Comparison of ENCODE assay signal across 12 mouse cellular contexts in genomic region chr12:117155307-117156220, GRCm38 (mm10).
DNase-seq lines count a peak whose midpoint lies in the region; ATAC-seq and TF ChIP-seq lines count a peak whose summit lies in the region.
"Had no signal": no experiment of that assay in that cellular context is flagged by ENCODE, and none has a peak within 500 bp of the region (broad histone marks: within the 10 kb centered on the region; RNA-seq: fewer than 3 reads in every experiment).

No protein-coding gene starts in this region.

- no peaks in the 10 kb centered on the region for H3K9me3 ChIP-seq in heart, embryonic 13.5 days
- no peaks in the 10 kb centered on the region for H3K9me3 ChIP-seq in embryonic facial prominence, embryonic 13.5 days
- H3K9me3 ChIP-seq in hindbrain, postnatal 0 days (ENCODE audit: low read length) = no peaks in the 10 kb centered on the region
- H3K9me3 ChIP-seq in neural tube, embryonic 11.5 days (ENCODE audit: control insufficient read depth, low read length) = no peaks in the 10 kb centered on the region

- no peak overlapping the region; the same call in 1 of the 2 replicates for H3K4me2 ChIP-seq in heart, embryonic 13.5 days
- H3K4me2 ChIP-seq in embryonic facial prominence, embryonic 13.5 days = peak overlapping the region; percentile 92
- peak overlapping the region; percentile 77 for H3K4me2 ChIP-seq in hindbrain, postnatal 0 days (ENCODE audit: low read depth, low read length)
- peak overlapping the region; percentile 73 for H3K4me2 ChIP-seq in neural tube, embryonic 11.5 days (ENCODE audit: low read depth)

- H3K27me3 ChIP-seq in heart, embryonic 13.5 days (replicated peaks) = peaks cover 99% of the 10 kb centered on the region
- peaks cover 99% of the 10 kb centered on the region for H3K27me3 ChIP-seq in embryonic facial prominence, embryonic 13.5 days
- peaks cover 24% of the 10 kb centered on the region for H3K27me3 ChIP-seq in hindbrain, postnatal 0 days (ENCODE audit: insufficient read depth, low read length)
- peaks cover 57% of the 10 kb centered on the region for H3K27me3 ChIP-seq in neural tube, embryonic 11.5 days (ENCODE audit: control insufficient read depth, insufficient read depth, low read length)

- no peak overlapping the region for H3K9ac ChIP-seq in heart, embryonic 13.5 days
- H3K9ac ChIP-seq in embryonic facial prominence, embryonic 13.5 days = no peak overlapping the region; the same call in 1 of the 2 replicates
- H3K9ac ChIP-seq in hindbrain, postnatal 0 days (replicated peaks; ENCODE audit: low read length) = peak overlapping the region; percentile 66
- peak overlapping the region; percentile 83 for H3K9ac ChIP-seq in neural tube, embryonic 11.5 days (ENCODE audit: low read length)

- intact Hi-C loops in gastrocnemius, adult 2 months (cut with DNase I) = no loop called here

- WGBS in heart, embryonic 13.5 days = 3% methylated on average over 33 of the region's 33 CpGs
- WGBS in embryonic facial prominence, embryonic 13.5 days = 2% methylated on average over 33 of the region's 33 CpGs
- 6% methylated on average over 33 of the region's 33 CpGs for WGBS in hindbrain, postnatal 0 days
- WGBS in neural tube, embryonic 11.5 days = 2% methylated on average over 33 of the region's 33 CpGs

- DNase-seq in heart, postnatal 4 days = no peak
- no peak for DNase-seq in hindbrain, postnatal 0 days (ENCODE audit: low spot score)
- DNase-seq in neural tube, embryonic 11.5 days (ENCODE audit: low spot score) = peak; percentile 75
- DNase-seq in right cerebral cortex, postnatal 36 days (ENCODE audit: low spot score in 2 of 2) = no peak
- no peak for DNase-seq in Muller cell, postnatal 12 days (ENCODE audit: inconsistent ontology term)
- DNase-seq in gastrocnemius, adult 2 months = no peak
- DNase-seq: cerebellum, adult 18-20 months; gastrocnemius, postnatal 14 days; kidney, adult 8-10 months; left cerebral cortex, postnatal 4 days had no signal

- no peak for ATAC-seq in heart, embryonic 13.5 days (ENCODE audit: extremely low read depth, insufficient number of reproducible peaks, low FRiP score, low TSS enrichment)
- no peak for ATAC-seq in embryonic facial prominence, embryonic 13.5 days (ENCODE audit: insufficient number of reproducible peaks, insufficient read depth, low FRiP score, low TSS enrichment, low read depth)
- no peak for ATAC-seq in hindbrain, postnatal 0 days
- peak; percentile 11; the same call in 1 of the 2 replicates for ATAC-seq in neural tube, embryonic 11.5 days (ENCODE audit: insufficient read depth, low FRiP score, low TSS enrichment)

- peaks cover 42% of the 10 kb centered on the region for H3K4me1 ChIP-seq in heart, embryonic 13.5 days
- peaks cover 47% of the 10 kb centered on the region for H3K4me1 ChIP-seq in embryonic facial prominence, embryonic 13.5 days
- H3K4me1 ChIP-seq in hindbrain, postnatal 0 days (ENCODE audit: insufficient read depth, low read length) = peaks cover 10% of the 10 kb centered on the region; the same call in 1 of the 2 replicates
- H3K4me1 ChIP-seq in neural tube, embryonic 11.5 days (ENCODE audit: control insufficient read depth, insufficient read depth, low read length) = peaks cover 52% of the 10 kb centered on the region

- TF ChIP-seq CTCF in hindbrain, postnatal 0 days (IDR thresholded peaks at IDR 0.05; ENCODE audit: low read depth) = no peak
- no peak for TF ChIP-seq CTCF in gastrocnemius, adult 2 months (IDR thresholded peaks at IDR 0.05)

- no peaks in the 10 kb centered on the region for H3K36me3 ChIP-seq in heart, embryonic 13.5 days
- no peaks in the 10 kb centered on the region for H3K36me3 ChIP-seq in embryonic facial prominence, embryonic 13.5 days
- no peaks in the 10 kb centered on the region for H3K36me3 ChIP-seq in hindbrain, postnatal 0 days (ENCODE audit: insufficient read depth, low read length)
- no peaks in the 10 kb centered on the region for H3K36me3 ChIP-seq in neural tube, embryonic 11.5 days (ENCODE audit: control insufficient read depth, insufficient read depth, low read length)

- 0 out of 2 replicates have a peak overlapping the region, but pooled peaks have one; percentile 66 for H3K4me3 ChIP-seq in heart, embryonic 13.5 days
- no peak overlapping the region for H3K4me3 ChIP-seq in embryonic facial prominence, embryonic 13.5 days
- peak overlapping the region; percentile 61 for H3K4me3 ChIP-seq in hindbrain, postnatal 0 days (ENCODE audit: low read length)
- H3K4me3 ChIP-seq in neural tube, embryonic 11.5 days (ENCODE audit: low read depth, low read length) = peak overlapping the region; percentile 70
- H3K4me3 ChIP-seq in gastrocnemius, adult 2 months = no peak overlapping the region

- H3K27ac ChIP-seq in heart, embryonic 13.5 days (replicated peaks) = no peak overlapping the region
- H3K27ac ChIP-seq in embryonic facial prominence, embryonic 13.5 days = no peak overlapping the region
- H3K27ac ChIP-seq in hindbrain, postnatal 0 days = peak overlapping the region; percentile 75
- peak overlapping the region; percentile 91 for H3K27ac ChIP-seq in neural tube, embryonic 11.5 days (ENCODE audit: low read depth, low read length)
- no peak overlapping the region for H3K27ac ChIP-seq in gastrocnemius, adult 2 months

Comparison
In these comparisons a context has a peak if more than half of its experiments do, and no peak if none do; other contexts are left out.
1. H3K27ac ChIP-seq: peak in hindbrain, postnatal 0 days (single experiment) and neural tube, embryonic 11.5 days (single experiment); none in heart, embryonic 13.5 days (single experiment), embryonic facial prominence, embryonic 13.5 days (single experiment) and gastrocnemius, adult 2 months (single experiment).
2. H3K4me3 ChIP-seq: peak in heart, embryonic 13.5 days (single experiment), hindbrain, postnatal 0 days (single experiment) and neural tube, embryonic 11.5 days (single experiment); none in embryonic facial prominence, embryonic 13.5 days (single experiment) and gastrocnemius, adult 2 months (single experiment).
3. H3K9ac ChIP-seq: peak in hindbrain, postnatal 0 days (single experiment) and neural tube, embryonic 11.5 days (single experiment); none in heart, embryonic 13.5 days (single experiment) and embryonic facial prominence, embryonic 13.5 days (single experiment).